Mouse (Mus musculus) MEL (cell line): ENCODE measurements at regions not wholly inside any gene's neighbourhood (a gene's known extent, or its start where the extent isn't known, plus 50 kb on each side); places are given as distances from the start of the nearest gene placed in this dataset.

Experiments
- EP300 ChIP-seq, 2 experiments: IDR thresholded peaks; 2 replicates each; pipeline ENCODE4 v1.6.1; 2011; ENCODE audit warnings: improper control_type of control experiment in 2 of 2, low read length in 2 of 2, low read depth in 1 of 2, mild to moderate bottlenecking in 1 of 2
- GATA1 ChIP-seq: IDR thresholded peaks from 2 replicates; pipeline ENCODE4 v1.6.1; 2011; ENCODE audit warnings: low read depth, low read length, improper control_type of control experiment
- HCFC1 ChIP-seq: IDR thresholded peaks from 2 replicates; pipeline ENCODE4 v1.6.1; 2012; ENCODE audit warnings: low read depth, mild to moderate bottlenecking, inconsistent platforms, low read length, improper control_type of control experiment, moderate library complexity
- MAX ChIP-seq: IDR thresholded peaks from 2 replicates; pipeline ENCODE4 v1.6.1; 2011; ENCODE audit warnings: low read length, improper control_type of control experiment
- SMC3 ChIP-seq: IDR thresholded peaks from 2 replicates; pipeline ENCODE4 v1.6.1; 2011; ENCODE audit warnings: low read depth, low read length, improper control_type of control experiment
- TBP ChIP-seq: IDR thresholded peaks from 2 replicates; pipeline ENCODE4 v1.8.0; 2011; ENCODE audit warnings: low read depth, low read length, improper control_type of control experiment
- USF1 ChIP-seq: IDR thresholded peaks from 2 replicates; pipeline ENCODE4 v1.6.1; 2014; ENCODE audit warnings: low read depth, mild to moderate bottlenecking, inconsistent platforms, low read length, improper control_type of control experiment, moderate library complexity

GRCm38 (mm10) chr3:144329117-144329516 lies 124.1 kb upstream of the Lmo4 start:
- TF ChIP-seq HCFC1 (no peak), EP300 (IDR thresholded peaks at IDR 0.05; ENCODE audit: low read depth in 1 of 2, low read length in 2 of 2) (no peak), GATA1 (no peak), USF1 (no peak), SMC3 (no peak), TBP (no peak), MAX (no peak)
